Mouse (Mus musculus) frontal cortex, adult 2 months (tissue): Measurements from ENCODE around the gene Pomgnt2. TPM values are rescaled to one million over a fixed set of nuclear protein-coding genes. Genes with fewer than 3 reads are reported as not detected.

ENCODE experiments used
- polyA plus RNA-seq: library from polyadenylated mRNA; depleted of rRNA; stranded (reverse); fragments of >200 nt; gene quantifications from 2 replicates; pipeline ENCODE4 v1.2.3, GENCODE M21; 2012; rRNA removed

Pomgnt2 gene
- polyA plus RNA-seq, 1 experiment = 32.3 TPM

Other genes with a start within 250 kb of the Pomgnt2 start
- gene Zfp651, start 237.8 kb downstream of the Pomgnt2 start, polyA plus RNA-seq = 98.0 and 101 TPM in 2 replicates
- gene Klhl40, start 219.5 kb downstream of the Pomgnt2 start, polyA plus RNA-seq = 10.1 and 11.4 TPM in 2 replicates
- gene Hhatl, start 204.6 kb downstream of the Pomgnt2 start, polyA plus RNA-seq = 17.7 and 19.6 TPM in 2 replicates
- 12.1 and 12.6 TPM in 2 replicates for gene Ccdc13, start 157.6 kb downstream of the Pomgnt2 start, polyA plus RNA-seq
- gene Higd1a, start 138.7 kb downstream of the Pomgnt2 start, polyA plus RNA-seq = 82.0 and 93.0 TPM in 2 replicates
- gene Ackr2, start 98.8 kb downstream of the Pomgnt2 start, polyA plus RNA-seq = 2.6 and 3.3 TPM in 2 replicates
- gene Cyp8b1, start 80.8 kb downstream of the Pomgnt2 start, polyA plus RNA-seq = not detected in 2 replicates
- 6.2 and 7.4 TPM in 2 replicates for gene Fam198a, start 46.1 kb downstream of the Pomgnt2 start, polyA plus RNA-seq
- gene Snrk, start 120.2 kb upstream of the Pomgnt2 start, polyA plus RNA-seq = 121 and 123 TPM in 2 replicates